Mouse (Mus musculus): ENCODE data around the gene Cry2. TPM values are rescaled to one million over a fixed set of nuclear protein-coding genes. Genes with fewer than 3 reads are reported as not detected.

Cry2 gene
- polyA plus RNA-seq, 1 experiment from 2014 or later = 23.4 TPM

DNA sequence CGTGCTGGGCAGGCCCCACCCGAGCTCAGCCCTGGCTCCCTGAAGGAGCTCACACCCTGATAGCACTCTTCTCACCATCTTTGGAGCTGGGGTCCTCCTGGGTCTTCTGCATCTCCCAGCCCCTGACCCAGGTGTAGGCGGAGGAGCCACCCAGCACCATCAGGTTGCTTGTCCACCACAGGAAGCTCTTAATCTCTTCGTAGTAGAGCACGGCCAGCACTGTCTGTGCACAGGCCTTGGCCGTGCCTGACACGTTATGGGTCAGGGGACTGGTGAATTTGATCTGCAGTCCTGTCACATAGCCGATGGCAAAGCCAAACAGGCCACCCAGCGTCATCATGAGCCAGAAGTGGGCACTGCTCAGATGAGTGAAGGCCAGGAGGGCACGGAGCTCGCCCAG lies 20.3 kb upstream of the Cry2 start:
- H3K27ac ChIP-seq (ENCODE audit: low read length) = no peak overlapping the region
- H3K4me2 ChIP-seq (ENCODE audit: low read depth, low read length) = no peak overlapping the region
- no peak overlapping the region for H3K4me3 ChIP-seq (replicated peaks; ENCODE audit: low read length)
- H3K9me3 ChIP-seq (replicated peaks; ENCODE audit: control insufficient read depth, low read length) = no peaks in the 10 kb centered on the region
- no peak overlapping the region for H3K9ac ChIP-seq (ENCODE audit: low read length)
- WGBS = 89% methylated on average over 11 of the region's 11 CpGs
- H3K27me3 ChIP-seq (ENCODE audit: control insufficient read depth, insufficient read depth, low read length) = no peaks in the 10 kb centered on the region
- H3K4me1 ChIP-seq (ENCODE audit: control insufficient read depth, insufficient read depth, low read length) = peaks cover 25% of the 10 kb centered on the region
- ATAC-seq (ENCODE audit: insufficient read depth, low FRiP score) = no peak
- H3K36me3 ChIP-seq (ENCODE audit: control insufficient read depth, insufficient read depth, low read length) = peaks cover 3% of the 10 kb centered on the region; the same call in 1 of the 2 replicates

DNA sequence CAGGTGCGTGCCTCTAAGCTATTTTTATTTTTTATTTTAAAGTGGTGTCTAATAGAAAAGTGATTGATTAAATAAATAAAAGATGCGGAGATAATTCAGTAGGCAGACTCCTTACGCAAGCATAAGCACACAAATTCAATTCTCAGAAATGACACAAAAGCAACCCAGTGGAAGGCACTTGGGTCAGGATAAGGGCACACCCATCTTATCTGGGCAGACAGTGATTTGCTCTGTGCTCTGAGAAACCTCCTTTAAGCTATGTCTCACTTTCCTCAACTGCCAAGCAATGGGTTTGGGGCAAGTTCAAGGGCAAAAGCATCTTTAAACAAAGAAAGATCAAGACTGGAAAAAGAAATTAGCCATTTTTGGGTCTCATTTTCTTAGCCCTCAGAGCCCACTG lies 17.3 kb upstream of the Cry2 start:
- Histone ChIP-seq H3K4me1 (ENCODE audit: control insufficient read depth, insufficient read depth, low read length) (no peaks in the 10 kb centered on the region), H3K27ac (ENCODE audit: low read length) (no peak overlapping the region), H3K4me2 (ENCODE audit: low read depth, low read length) (no peak overlapping the region), H3K4me3 (replicated peaks; ENCODE audit: low read length) (no peak overlapping the region), H3K9me3 (replicated peaks; ENCODE audit: control insufficient read depth, low read length) (no peaks in the 10 kb centered on the region), H3K9ac (ENCODE audit: low read length) (no peak overlapping the region), H3K36me3 (ENCODE audit: control insufficient read depth, insufficient read depth, low read length) (peaks cover 3% of the 10 kb centered on the region; the same call in 1 of the 2 replicates), H3K27me3 (ENCODE audit: control insufficient read depth, insufficient read depth, low read length) (no peaks in the 10 kb centered on the region)
- ATAC-seq (ENCODE audit: insufficient read depth, low FRiP score) = no peak
- WGBS = 89% methylated on average over 3 of the region's 3 CpGs

DNA sequence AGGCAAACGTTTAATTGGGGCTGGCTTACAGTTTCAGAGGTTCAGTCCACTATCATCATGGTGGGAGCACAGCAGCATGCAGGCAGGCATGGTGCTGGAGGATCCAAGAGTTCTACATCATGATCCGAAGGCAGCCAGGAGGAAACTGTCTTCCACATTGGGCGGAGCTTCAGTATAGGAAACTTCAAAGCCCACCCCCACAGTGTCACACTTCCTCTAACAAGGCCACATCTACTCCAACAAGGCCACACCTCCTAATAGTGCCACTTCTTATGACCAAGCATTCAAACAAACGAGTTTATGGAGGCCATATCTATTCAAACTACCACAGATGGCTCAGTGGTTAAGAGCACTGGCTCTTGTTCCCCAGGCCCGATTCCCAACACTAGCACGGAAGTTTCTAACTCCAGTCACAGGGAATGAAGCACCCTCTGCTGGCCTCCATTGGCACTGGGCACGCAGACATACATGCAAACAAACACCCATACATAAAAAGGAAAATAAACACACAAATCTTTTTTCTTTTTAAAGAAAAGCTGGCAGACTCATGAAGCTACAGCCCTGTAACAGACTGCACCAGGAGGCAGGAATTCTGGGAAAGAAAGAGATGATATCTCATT lies 13.4 kb upstream of the Cry2 start:
- Histone ChIP-seq H3K27me3 (ENCODE audit: control insufficient read depth, insufficient read depth, low read length) (no peaks in the 10 kb centered on the region), H3K4me1 (ENCODE audit: control insufficient read depth, insufficient read depth, low read length) (peaks cover 4% of the 10 kb centered on the region; the same call in 1 of the 2 replicates), H3K4me3 (replicated peaks; ENCODE audit: low read length) (no peak overlapping the region), H3K9ac (ENCODE audit: low read length) (no peak overlapping the region), H3K9me3 (replicated peaks; ENCODE audit: control insufficient read depth, low read length) (no peaks in the 10 kb centered on the region), H3K4me2 (ENCODE audit: low read depth, low read length) (no peak overlapping the region), H3K36me3 (ENCODE audit: control insufficient read depth, insufficient read depth, low read length) (peaks cover 1% of the 10 kb centered on the region; the same call in 1 of the 2 replicates), H3K27ac (ENCODE audit: low read length) (no peak overlapping the region)
- no peak for ATAC-seq (ENCODE audit: insufficient read depth, low FRiP score)
- WGBS = 69% methylated on average over 7 of the region's 7 CpGs

DNA sequence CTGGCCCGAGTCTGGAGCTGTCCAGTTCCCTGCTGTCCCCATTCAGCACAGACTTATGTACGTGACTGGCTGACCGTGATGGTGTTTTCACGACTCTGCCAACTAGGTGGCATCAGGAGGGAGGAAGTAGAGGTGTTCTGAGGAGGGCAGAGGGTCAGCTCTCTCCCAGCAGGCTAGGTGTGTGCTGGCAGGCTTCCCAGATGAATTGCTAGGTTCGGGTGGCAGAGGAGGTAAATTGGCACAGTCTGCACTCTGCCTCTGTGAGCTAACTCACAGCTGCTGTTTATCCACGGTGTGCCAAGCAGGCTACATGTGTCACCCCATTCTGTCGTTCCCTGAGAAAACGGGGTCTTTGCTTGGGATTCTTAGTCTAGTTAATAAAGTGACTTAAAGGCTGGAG lies 12.8 kb upstream of the Cry2 start:
- no peak overlapping the region for H3K4me2 ChIP-seq (ENCODE audit: low read depth, low read length)
- ATAC-seq (ENCODE audit: insufficient read depth, low FRiP score) = no peak

DNA sequence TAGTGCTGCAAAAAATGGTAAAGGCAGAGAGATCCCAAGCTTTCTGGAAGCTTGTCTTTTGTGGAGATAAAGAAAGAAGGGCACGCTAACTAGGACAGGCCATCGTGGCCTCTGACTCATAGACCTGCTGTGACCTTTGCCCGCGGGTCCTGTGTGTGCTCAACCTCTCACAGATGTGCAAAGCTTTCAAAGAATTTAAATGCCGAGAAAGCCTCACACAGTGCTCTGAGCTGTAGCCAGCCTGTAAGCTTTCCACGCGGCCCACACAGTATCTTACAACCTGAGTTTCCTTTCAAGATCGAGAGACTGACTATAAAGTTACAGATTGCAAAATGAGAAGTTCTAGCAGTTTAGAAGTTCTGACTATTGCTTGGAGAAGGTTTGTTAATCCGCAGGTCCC lies 12.0 kb upstream of the Cry2 start:
- no peak overlapping the region for H3K4me2 ChIP-seq (ENCODE audit: low read depth, low read length)
- no peaks in the 10 kb centered on the region for H3K27me3 ChIP-seq (ENCODE audit: control insufficient read depth, insufficient read depth, low read length)
- no peak overlapping the region for H3K9ac ChIP-seq (ENCODE audit: low read length)
- H3K4me3 ChIP-seq (replicated peaks; ENCODE audit: low read length) = no peak overlapping the region
- no peak overlapping the region for H3K27ac ChIP-seq (ENCODE audit: low read length)
- WGBS = 38% methylated on average over 9 of the region's 9 CpGs
- peaks cover 4% of the 10 kb centered on the region; the same call in 1 of the 2 replicates for H3K4me1 ChIP-seq (ENCODE audit: control insufficient read depth, insufficient read depth, low read length)
- no peak for ATAC-seq (ENCODE audit: insufficient read depth, low FRiP score)
- no peaks in the 10 kb centered on the region for H3K9me3 ChIP-seq (replicated peaks; ENCODE audit: control insufficient read depth, low read length)
- no peaks in the 10 kb centered on the region for H3K36me3 ChIP-seq (ENCODE audit: control insufficient read depth, insufficient read depth, low read length)

More for the DNA sequence above, 12.8 kb upstream of the Cry2 start:
- Histone ChIP-seq H3K27me3 (ENCODE audit: control insufficient read depth, insufficient read depth, low read length) (no peaks in the 10 kb centered on the region), H3K9me3 (replicated peaks; ENCODE audit: control insufficient read depth, low read length) (no peaks in the 10 kb centered on the region), H3K4me3 (replicated peaks; ENCODE audit: low read length) (no peak overlapping the region), H3K27ac (ENCODE audit: low read length) (no peak overlapping the region), H3K36me3 (ENCODE audit: control insufficient read depth, insufficient read depth, low read length) (no peaks in the 10 kb centered on the region), H3K4me1 (ENCODE audit: control insufficient read depth, insufficient read depth, low read length) (peaks cover 4% of the 10 kb centered on the region; the same call in 1 of the 2 replicates), H3K9ac (ENCODE audit: low read length) (no peak overlapping the region)
- WGBS = 66% methylated on average over 8 of the region's 8 CpGs

DNA sequence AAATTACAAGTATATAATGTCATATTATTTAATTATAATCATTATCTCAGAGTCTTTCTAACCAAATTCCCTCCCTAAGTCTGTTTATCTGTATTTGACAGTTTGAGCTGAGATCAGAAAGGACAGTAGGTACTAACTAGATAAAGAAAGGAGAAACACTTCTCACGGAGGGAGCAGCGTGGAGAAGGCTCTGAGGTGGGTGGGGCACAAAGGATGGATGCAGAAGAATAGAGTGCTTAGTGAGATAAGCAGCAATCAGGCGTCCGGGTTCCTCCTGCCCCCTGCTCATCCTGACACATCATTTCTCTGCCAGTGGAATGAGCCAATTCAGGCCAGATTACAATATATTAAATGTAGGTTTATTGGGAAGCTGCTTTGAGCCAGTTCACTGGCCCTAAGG lies 10.5 kb upstream of the Cry2 start:
- Histone ChIP-seq H3K27ac (ENCODE audit: low read length) (no peak overlapping the region), H3K4me1 (ENCODE audit: control insufficient read depth, insufficient read depth, low read length) (peaks cover 4% of the 10 kb centered on the region; the same call in 1 of the 2 replicates), H3K4me2 (ENCODE audit: low read depth, low read length) (no peak overlapping the region), H3K9me3 (replicated peaks; ENCODE audit: control insufficient read depth, low read length) (no peaks in the 10 kb centered on the region), H3K4me3 (replicated peaks; ENCODE audit: low read length) (no peak overlapping the region), H3K27me3 (ENCODE audit: control insufficient read depth, insufficient read depth, low read length) (no peaks in the 10 kb centered on the region), H3K36me3 (ENCODE audit: control insufficient read depth, insufficient read depth, low read length) (no peaks in the 10 kb centered on the region), H3K9ac (ENCODE audit: low read length) (no peak overlapping the region)
- 31% methylated on average over 4 of the region's 4 CpGs for WGBS
- ATAC-seq (ENCODE audit: insufficient read depth, low FRiP score) = no peak

DNA sequence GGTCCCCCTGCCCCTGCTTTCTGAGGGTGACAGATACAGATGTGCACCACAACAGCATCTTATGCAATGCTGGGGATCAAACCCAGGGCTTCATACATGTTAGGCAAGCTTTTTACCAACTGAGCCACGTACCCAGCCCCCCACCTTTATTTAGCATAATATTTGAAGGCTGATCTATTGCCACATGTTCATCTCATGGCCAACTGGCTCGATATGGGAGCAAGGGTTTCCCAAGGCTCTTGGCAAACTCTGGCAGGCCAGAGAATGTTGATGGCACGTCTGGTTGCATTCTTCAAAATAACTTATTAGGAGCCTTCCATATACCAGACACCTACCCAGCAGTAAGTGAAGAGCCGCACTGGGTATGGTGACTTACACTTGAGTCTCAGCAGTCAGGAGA lies 9.5 kb upstream of the Cry2 start:
- no peak for ATAC-seq (ENCODE audit: insufficient read depth, low FRiP score)
- H3K4me2 ChIP-seq (ENCODE audit: low read depth, low read length) = no peak overlapping the region
- H3K9me3 ChIP-seq (replicated peaks; ENCODE audit: control insufficient read depth, low read length) = no peaks in the 10 kb centered on the region
- WGBS = 74% methylated on average over 4 of the region's 4 CpGs
- no peak overlapping the region for H3K27ac ChIP-seq (ENCODE audit: low read length)
- H3K27me3 ChIP-seq (ENCODE audit: control insufficient read depth, insufficient read depth, low read length) = no peaks in the 10 kb centered on the region
- H3K36me3 ChIP-seq (ENCODE audit: control insufficient read depth, insufficient read depth, low read length) = no peaks in the 10 kb centered on the region
- H3K4me1 ChIP-seq (ENCODE audit: control insufficient read depth, insufficient read depth, low read length) = peaks cover 4% of the 10 kb centered on the region; the same call in 1 of the 2 replicates
- no peak overlapping the region for H3K9ac ChIP-seq (ENCODE audit: low read length)
- no peak overlapping the region for H3K4me3 ChIP-seq (replicated peaks; ENCODE audit: low read length)

DNA sequence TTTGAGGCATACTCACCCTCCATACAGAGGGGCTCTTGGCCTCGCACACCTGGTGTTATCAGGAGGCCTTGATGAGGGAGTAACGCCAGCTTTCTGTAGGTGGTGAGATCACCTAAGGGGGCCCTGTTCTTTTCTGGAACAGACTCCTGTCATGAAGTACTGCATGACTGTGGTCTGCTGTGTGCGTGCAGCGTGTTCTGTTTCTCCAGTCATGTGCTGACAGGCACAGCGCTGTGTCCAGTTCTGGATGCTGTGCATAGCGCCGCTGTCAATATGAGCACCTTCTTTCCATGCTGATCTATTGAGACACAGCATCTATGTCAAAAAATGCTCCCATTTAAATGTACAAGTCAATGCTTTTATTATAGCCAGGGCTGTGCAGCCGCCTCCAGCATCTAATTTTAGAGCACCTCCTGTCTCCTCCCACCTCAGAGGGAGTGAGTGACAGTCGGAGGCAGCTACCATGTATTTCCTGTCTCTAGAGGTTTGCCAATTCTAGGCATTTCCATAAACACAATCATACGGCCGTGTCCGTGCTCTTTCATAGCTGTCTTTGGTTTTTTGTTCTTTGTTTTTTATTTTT lies 8.7 kb upstream of the Cry2 start:
- ATAC-seq (ENCODE audit: insufficient read depth, low FRiP score) = no peak
- H3K4me2 ChIP-seq (ENCODE audit: low read depth, low read length) = no peak overlapping the region
- WGBS = 69% methylated on average over 12 of the region's 12 CpGs
- H3K27me3 ChIP-seq (ENCODE audit: control insufficient read depth, insufficient read depth, low read length) = no peaks in the 10 kb centered on the region
- no peaks in the 10 kb centered on the region for H3K36me3 ChIP-seq (ENCODE audit: control insufficient read depth, insufficient read depth, low read length)
- H3K4me3 ChIP-seq (replicated peaks; ENCODE audit: low read length) = no peak overlapping the region
- H3K9me3 ChIP-seq (replicated peaks; ENCODE audit: control insufficient read depth, low read length) = no peaks in the 10 kb centered on the region
- peaks cover 4% of the 10 kb centered on the region; the same call in 1 of the 2 replicates for H3K4me1 ChIP-seq (ENCODE audit: control insufficient read depth, insufficient read depth, low read length)
- no peak overlapping the region for H3K9ac ChIP-seq (ENCODE audit: low read length)
- H3K27ac ChIP-seq (ENCODE audit: low read length) = no peak overlapping the region

DNA sequence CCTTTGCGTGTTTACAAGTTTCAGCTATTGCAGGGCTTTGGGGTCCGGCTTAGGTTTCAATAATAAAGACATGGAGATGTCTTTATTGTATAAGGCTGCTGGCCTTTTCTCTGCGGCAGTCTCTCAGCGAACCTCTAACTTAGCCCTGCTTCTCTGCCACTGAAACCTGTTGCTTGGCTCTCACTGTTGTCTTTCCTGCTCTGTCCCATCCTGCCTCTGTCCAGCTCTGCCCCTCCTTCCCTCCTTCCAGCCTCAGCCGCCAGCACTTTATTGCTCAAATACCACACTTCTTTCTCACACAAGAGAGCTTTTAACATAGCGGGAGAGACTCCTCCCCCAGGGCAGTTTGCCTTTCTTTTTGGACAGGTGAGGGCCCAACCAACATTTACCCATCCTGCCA lies 6.6 kb upstream of the Cry2 start:
- ATAC-seq (ENCODE audit: insufficient read depth, low FRiP score) = no peak

More for the DNA sequence above, 6.6 kb upstream of the Cry2 start:
- Histone ChIP-seq H3K27me3 (ENCODE audit: control insufficient read depth, insufficient read depth, low read length) (no peaks in the 10 kb centered on the region), H3K4me2 (ENCODE audit: low read depth, low read length) (no peak overlapping the region), H3K4me1 (ENCODE audit: control insufficient read depth, insufficient read depth, low read length) (peaks cover 4% of the 10 kb centered on the region; the same call in 1 of the 2 replicates), H3K9ac (ENCODE audit: low read length) (no peak overlapping the region; the same call in 1 of the 2 replicates), H3K9me3 (replicated peaks; ENCODE audit: control insufficient read depth, low read length) (no peaks in the 10 kb centered on the region), H3K4me3 (replicated peaks; ENCODE audit: low read length) (no peak overlapping the region), H3K27ac (ENCODE audit: low read length) (no peak overlapping the region), H3K36me3 (ENCODE audit: control insufficient read depth, insufficient read depth, low read length) (no peaks in the 10 kb centered on the region)
- WGBS = 46% methylated on average over 6 of the region's 6 CpGs
